Mouse (Mus musculus) cortical plate, adult 2 months (tissue): ENCODE results near the gene Gm6309.

Experiments
- CTCF ChIP-seq: fragments of 200-500 bp; IDR thresholded peaks from 2 replicates; pipeline ENCODE4 v1.5.1; 2011; ENCODE audit warnings: mild to moderate bottlenecking, control low read depth, low read length; ENCODE audit not compliant: insufficient read depth; ENCODE audit errors: extremely low read depth
- POLR2A ChIP-seq: fragments of 200-500 bp; IDR thresholded peaks from 2 replicates; pipeline ENCODE4 v1.6.1; 2011; ENCODE audit warnings: mild to moderate bottlenecking, low read length, control low read depth; ENCODE audit not compliant: insufficient read depth; ENCODE audit errors: extremely low read depth

- TF ChIP-seq CTCF (no peak), POLR2A (no peak)
Measured at GRCm38 (mm10) chr5:146203921-146204320, 33.4 kb upstream of the Gm6309 start.
